In genomic region chr19:38053227-38054041, GRCm38 (mm10) we compare ENCODE assay signal across 8 mouse cellular contexts. TPM values are rescaled to one million over a fixed set of nuclear protein-coding genes. Genes with fewer than 3 reads are reported as not detected.
DNase-seq lines count a peak whose midpoint lies in the region; ATAC-seq and TF ChIP-seq lines count a peak whose summit lies in the region.

No protein-coding gene starts in this region.

- no peak for ATAC-seq in neural tube, embryonic 15.5 days (ENCODE audit: low FRiP score)

- no peaks in the 10 kb centered on the region for H3K9me3 ChIP-seq in limb, embryonic 10.5 days (replicated peaks)
- H3K9me3 ChIP-seq in neural tube, embryonic 15.5 days (replicated peaks), result no peaks in the 10 kb centered on the region

- peaks cover 4% of the 10 kb centered on the region; the same call in 1 of the 2 replicates for H3K4me1 ChIP-seq in embryonic fibroblast, embryonic 13.5 days (ENCODE audit: control insufficient read depth, insufficient read depth, low read length)
- peaks cover 22% of the 10 kb centered on the region for H3K4me1 ChIP-seq in limb, embryonic 10.5 days
- H3K4me1 ChIP-seq in neural tube, embryonic 15.5 days, result peaks cover 18% of the 10 kb centered on the region

- peak; percentile 13 for DNase-seq in layer of hippocampus, adult 11-12 months (ENCODE audit: low spot score)
- no peak for DNase-seq in layer of hippocampus, adult 9-11 months
- DNase-seq in NIH3T3 (ENCODE audit: low read depth), result peak; percentile 82
- peak; percentile 42 for DNase-seq in limb, embryonic 10.5 days (ENCODE audit: low spot score)
- DNase-seq in T-cell, adult 2 months (ENCODE audit: low spot score), result no peak
- DNase-seq in ovary, postnatal 14 days (ENCODE audit: low spot score), result no peak

- 0 out of 2 replicates have a peak overlapping the region, but pooled peaks have one; percentile 19 for H3K27ac ChIP-seq in embryonic fibroblast, embryonic 13.5 days (ENCODE audit: insufficient read depth, low read length)
- peak overlapping the region; percentile 92 for H3K27ac ChIP-seq in limb, embryonic 10.5 days
- peak overlapping the region; percentile 66; the same call in 1 of the 2 replicates for H3K27ac ChIP-seq in neural tube, embryonic 15.5 days (replicated peaks)

- WGBS in limb, embryonic 10.5 days, result 34% methylated on average over 8 of the region's 8 CpGs
- 30% methylated on average over 8 of the region's 8 CpGs for WGBS in neural tube, embryonic 15.5 days

- peak; percentile 14; the same call in 1 of the 2 replicates for TF ChIP-seq CTCF in embryonic fibroblast, embryonic 13.5 days (IDR thresholded peaks at IDR 0.05; ENCODE audit: borderline replicate concordance, insufficient read depth, low read length)

- peak overlapping the region; percentile 84 for H3K4me3 ChIP-seq in embryonic fibroblast, embryonic 13.5 days (ENCODE audit: insufficient read depth, low read length)
- H3K4me3 ChIP-seq in limb, embryonic 10.5 days, result peak overlapping the region; percentile 81
- peak overlapping the region; percentile 72 for H3K4me3 ChIP-seq in neural tube, embryonic 15.5 days (replicated peaks)

- peak overlapping the region; percentile 53; the same call in 1 of the 2 replicates for H3K9ac ChIP-seq in neural tube, embryonic 15.5 days (replicated peaks)

- H3K27me3 ChIP-seq in limb, embryonic 10.5 days (ENCODE audit: low read depth, poor library complexity, severe bottlenecking), result no peaks in the 10 kb centered on the region
- H3K27me3 ChIP-seq in neural tube, embryonic 15.5 days (replicated peaks), result no peaks in the 10 kb centered on the region

- TF ChIP-seq POLR2A in embryonic fibroblast, embryonic 13.5 days (IDR thresholded peaks at IDR 0.05; ENCODE audit: low read depth, low read length), result no peak; the same call in 1 of the 2 replicates

- peaks cover 18% of the 10 kb centered on the region for H3K36me3 ChIP-seq in limb, embryonic 10.5 days
- no peaks in the 10 kb centered on the region for H3K36me3 ChIP-seq in neural tube, embryonic 15.5 days

- peak overlapping the region; percentile 95 for H3K4me2 ChIP-seq in neural tube, embryonic 15.5 days

RNA-seq across cellular contexts. Expression of gene Cep55, which starts 1.4 kb away (rescaled TPM):
- 17.4 and 24.0 TPM in 2 replicates for polyA plus RNA-seq in embryonic fibroblast, embryonic 13.5 days (2011; ENCODE audit: insufficient read length, low read depth, missing spikeins)
- 27.3 and 33.1 TPM in 2 replicates for polyA plus RNA-seq in limb, embryonic 10.5 days (2016; fragmentation: Nextera tagmentation; extraction: Ambion mirVana)
- polyA plus RNA-seq in neural tube, embryonic 15.5 days (2015; fragmentation: Nextera tagmentation; extraction: Ambion mirVana), result 3.6 and 9.9 TPM in 2 replicates

RNA-seq across cellular contexts. Expression of gene Myof, which starts 10.1 kb away (rescaled TPM):
- polyA plus RNA-seq in embryonic fibroblast, embryonic 13.5 days (2011; ENCODE audit: insufficient read length, low read depth, missing spikeins), result 228 and 282 TPM in 2 replicates
- 0.89 and 1.8 TPM in 2 replicates for polyA plus RNA-seq in limb, embryonic 10.5 days (2016; fragmentation: Nextera tagmentation; extraction: Ambion mirVana)
- 2.0 and 3.6 TPM in 2 replicates for polyA plus RNA-seq in neural tube, embryonic 15.5 days (2015; fragmentation: Nextera tagmentation; extraction: Ambion mirVana)

RNA-seq across cellular contexts. Expression of gene Ffar4, which starts 43.4 kb away (rescaled TPM):
- polyA plus RNA-seq in embryonic fibroblast, embryonic 13.5 days (2011; ENCODE audit: insufficient read length, low read depth, missing spikeins), result not detected in 2 replicates
- polyA plus RNA-seq in limb, embryonic 10.5 days (2016; fragmentation: Nextera tagmentation; extraction: Ambion mirVana), result 0.41 and 0.59 TPM in 2 replicates
- 0.18 and 1.9 TPM in 2 replicates for polyA plus RNA-seq in neural tube, embryonic 15.5 days (2015; fragmentation: Nextera tagmentation; extraction: Ambion mirVana)

Comparison
In these comparisons a context has a peak if more than half of its experiments do, and no peak if none do; other contexts are left out.
1. DNase-seq: peak in layer of hippocampus, adult 11-12 months (single experiment), NIH3T3 (single experiment) and limb, embryonic 10.5 days (single experiment); none in layer of hippocampus, adult 9-11 months (single experiment), T-cell, adult 2 months (single experiment) and ovary, postnatal 14 days (single experiment).
2. H3K27ac ChIP-seq: peak in every context shown above with its lines; median percentile 92 in limb, embryonic 10.5 days; 66 in neural tube, embryonic 15.5 days; 19 in embryonic fibroblast, embryonic 13.5 days.
3. RNA of gene Myof, which starts 10.1 kb away (polyA plus RNA-seq): 228 to 282 TPM in embryonic fibroblast, embryonic 13.5 days; 2.0 to 3.6 TPM in neural tube, embryonic 15.5 days and 0.89 to 1.8 TPM in limb, embryonic 10.5 days; every median in the first group is over 10 times any median in the second.
4. Peak in every context shown above with its lines, with median percentiles within 50 percentile points of each other: H3K4me3 ChIP-seq.